In genomic region chr5:144734949-144735348, GRCm38 (mm10) we compare ENCODE assay signal across 8 mouse cellular contexts. TPM values are rescaled to one million over a fixed set of nuclear protein-coding genes. Genes with fewer than 3 reads are reported as not detected.
DNase-seq lines count a peak whose midpoint lies in the region; ATAC-seq and TF ChIP-seq lines count a peak whose summit lies in the region.

No protein-coding gene starts in this region.

- DNase-seq in A20 (ENCODE audit: low read depth, low spot score) (peak; percentile 60), Patski (ENCODE audit: low read depth, low spot score) (no peak)
- DNase-seq in cerebellum, postnatal 14 days, result peak; percentile 90 to 93
- peak; percentile 53 for DNase-seq in gastrocnemius, adult 18-20 months (ENCODE audit: low spot score)
- DNase-seq in kidney, postnatal 4 days, result peak; percentile 84 to 85
- DNase-seq in lung, postnatal 0 days (ENCODE audit: low spot score), result peak; percentile 55
- peak; percentile 61 for DNase-seq in ovary, postnatal 36 days (ENCODE audit: low spot score)
- DNase-seq in urinary bladder, adult 18-20 months (ENCODE audit: low spot score in 2 of 2), result peak; percentile 19 to 73

- no peak overlapping the region for H3K4me3 ChIP-seq in lung, postnatal 0 days (ENCODE audit: low read depth, low read length)

- CTCF ChIA-PET in Patski (lab: Charles Lee), result interaction anchor here (0.7 to 1.6 kb wide), 8 partner anchors 9 to 693 kb away, joined by 3 to 4 read pairs (median 3); no protein-coding TSS in a partner anchor

- no peak for TF ChIP-seq EP300 in lung, postnatal 0 days (IDR thresholded peaks at IDR 0.05)

- in situ Hi-C loops in Patski (cut with MboI; ENCODE audit: low pct_unique_long_range_greater_than_20kb), result loop anchor here (5.0 to 25.0 kb wide), 2 partner anchors 348 to 673 kb away; no protein-coding TSS in a partner anchor

- no peaks in the 10 kb centered on the region for H3K36me3 ChIP-seq in lung, postnatal 0 days (ENCODE audit: insufficient read depth, low read length)

- no peaks in the 10 kb centered on the region for H3K27me3 ChIP-seq in Patski
- H3K27me3 ChIP-seq in lung, postnatal 0 days (replicated peaks; ENCODE audit: insufficient read depth, low read length), result no peaks in the 10 kb centered on the region

- no peak overlapping the region for H3K4me2 ChIP-seq in lung, postnatal 0 days (replicated peaks; ENCODE audit: low read depth, low read length)

- H3K9me3 ChIP-seq in lung, postnatal 0 days (ENCODE audit: low read length), result no peaks in the 10 kb centered on the region

- ATAC-seq in Patski, result peak; percentile 10
- 0 out of 2 replicates have a peak, but pooled peaks have one; percentile 12 for ATAC-seq in lung, postnatal 0 days

- no peak overlapping the region for H3K9ac ChIP-seq in lung, postnatal 0 days (replicated peaks; ENCODE audit: low read depth)

- 27% methylated on average over 8 of the region's 8 CpGs for WGBS in lung, postnatal 0 days

- no peak overlapping the region for H3K27ac ChIP-seq in lung, postnatal 0 days (ENCODE audit: low read length)

- no peaks in the 10 kb centered on the region for H3K4me1 ChIP-seq in lung, postnatal 0 days (ENCODE audit: insufficient read depth, low read depth, low read length)

- peak; percentile 83 for TF ChIP-seq CTCF in Patski (IDR thresholded peaks at IDR 0.05)
- peak; percentile 88 for TF ChIP-seq CTCF in lung, postnatal 0 days (IDR thresholded peaks at IDR 0.05)

- POLR2A ChIA-PET in Patski (lab: Charles Lee), result no interaction called here

RNA-seq across cellular contexts. Expression of gene Tmem130, which starts 26.7 kb away (rescaled TPM):
- 0.09 TPM for polyA plus RNA-seq in Patski (2021)
- total RNA-seq in gastrocnemius, adult 18-20 months (2021), result not detected
- 0.06 and 0.23 TPM in 2 replicates for polyA plus RNA-seq in lung, postnatal 0 days (2015; fragmentation: Nextera tagmentation; extraction: Ambion mirVana)

RNA-seq across cellular contexts. Expression of gene Trrap, which starts 32.6 kb away (rescaled TPM):
- 76.0 TPM for polyA plus RNA-seq in Patski (2021)
- 10 to 100 TPM; 25.2 to 25.4 TPM for total RNA-seq in gastrocnemius, adult 18-20 months (2021)
- 31.0 and 31.5 TPM in 2 replicates for polyA plus RNA-seq in lung, postnatal 0 days (2015; fragmentation: Nextera tagmentation; extraction: Ambion mirVana)
